Mouse (Mus musculus) forebrain, embryonic 16.5 days (tissue): ENCODE measurements at regions not wholly inside any gene's neighbourhood (a gene's known extent, or its start where the extent isn't known, plus 50 kb on each side); places are given as distances from the start of the nearest gene placed in this dataset.
A peak's percentile ranks its signal among the peaks of the same experiment; 100 is the strongest.

ENCODE experiments used
- ATAC-seq: fragments of 200-750 bp; cut with Nextera tagmentation; 2 replicates; pipeline ENCODE4 v1.8.0; 2017; ENCODE audit warnings: mild to moderate bottlenecking, moderate library complexity
- H3K27ac ChIP-seq: fragments of 300-500 bp; sonication (generic); 2 replicates; pipeline ENCODE4 v1.5.1; 2014; ENCODE audit warnings: low read length, control low read depth
- H3K27me3 ChIP-seq: fragments of 300-500 bp; sonication (generic); replicated peaks from 2 replicates; pipeline ENCODE4 v1.6.1; 2014; ENCODE audit warnings: low read length; ENCODE audit not compliant: control insufficient read depth, insufficient read depth
- H3K36me3 ChIP-seq: fragments of 300-500 bp; sonication (generic); 2 replicates; pipeline ENCODE4 v1.6.1; 2014; ENCODE audit not compliant: control insufficient read depth, insufficient read depth
- H3K4me1 ChIP-seq: fragments of 300-500 bp; sonication (generic); replicated peaks from 2 replicates; pipeline ENCODE4 v1.6.1; 2014; ENCODE audit warnings: low read length; ENCODE audit not compliant: control insufficient read depth, insufficient read depth
- H3K4me2 ChIP-seq: fragments of 300-500 bp; sonication (generic); 2 replicates; pipeline ENCODE4 v1.6.1; 2014; ENCODE audit warnings: mild to moderate bottlenecking, low read length, control low read depth
- H3K4me3 ChIP-seq: fragments of 300-500 bp; sonication (generic); replicated peaks from 2 replicates; pipeline ENCODE4 v1.5.1; 2014; ENCODE audit warnings: mild to moderate bottlenecking, low read length, control low read depth
- H3K9ac ChIP-seq: fragments of 300-500 bp; sonication (generic); replicated peaks from 2 replicates; pipeline ENCODE4 v1.6.1; 2014; ENCODE audit warnings: low read depth, low read length, control low read depth
- H3K9me3 ChIP-seq: fragments of 300-500 bp; sonication (generic); 2 replicates; pipeline ENCODE4 v1.6.1; 2016; ENCODE audit warnings: low read length; ENCODE audit not compliant: control insufficient read depth
- WGBS: fragments of 180-500 bp; shearing (Covaris S2); extraction: QIAGEN DNeasy Blood & Tissue Kit; methylation state at CpG from one replicate; pipeline ENCODE4 v1.1.7; 2014; 5-methylcytosine and 5-hydroxymethylcytosine counted together

- 78% methylated on average over 8 of the region's 8 CpGs for WGBS
- H3K4me2 ChIP-seq, result no peak overlapping the region
- H3K9ac ChIP-seq, result no peak overlapping the region
- H3K9me3 ChIP-seq, result no peaks in the 10 kb centered on the region
- no peak overlapping the region for H3K4me3 ChIP-seq
- H3K36me3 ChIP-seq, result no peaks in the 10 kb centered on the region
- peak overlapping the region; percentile 85 for H3K27ac ChIP-seq
- peaks cover 31% of the 10 kb centered on the region for H3K4me1 ChIP-seq
- H3K27me3 ChIP-seq, result no peaks in the 10 kb centered on the region
- ATAC-seq, result no peak
These were observed 808.0 kb upstream of the Pou3f3 start for GRCm38 (mm10) chr1:41887556-41887955.

- Histone ChIP-seq H3K4me2 (peak overlapping the region; percentile 5; the same call in 1 of the 2 replicates), H3K36me3 (no peaks in the 10 kb centered on the region), H3K9ac (peak overlapping the region; percentile 44; the same call in 1 of the 2 replicates), H3K27ac (peak overlapping the region; percentile 85), H3K4me3 (no peak overlapping the region), H3K27me3 (no peaks in the 10 kb centered on the region), H3K4me1 (peaks cover 32% of the 10 kb centered on the region), H3K9me3 (no peaks in the 10 kb centered on the region)
- WGBS, result 7% methylated on average over 2 of the region's 2 CpGs
- peak; percentile 54 for ATAC-seq
These were observed 807.4 kb upstream of the Pou3f3 start for GRCm38 (mm10) chr1:41888213-41888612.

- WGBS, result 29% methylated on average over 5 of the region's 5 CpGs
- Histone ChIP-seq H3K36me3 (no peaks in the 10 kb centered on the region), H3K27ac (peak overlapping the region; percentile 57), H3K9me3 (no peaks in the 10 kb centered on the region), H3K4me3 (no peak overlapping the region), H3K27me3 (no peaks in the 10 kb centered on the region), H3K4me1 (peaks cover 32% of the 10 kb centered on the region), H3K4me2 (no peak overlapping the region), H3K9ac (no peak overlapping the region)
- no peak for ATAC-seq
These were observed 806.6 kb upstream of the Pou3f3 start for GRCm38 (mm10) chr1:41888966-41889365.

GRCm38 (mm10) chr1:41889940-41890339 lies 805.6 kb upstream of the Pou3f3 start:
- H3K36me3 ChIP-seq, result no peaks in the 10 kb centered on the region
- H3K9me3 ChIP-seq, result no peaks in the 10 kb centered on the region
- no peaks in the 10 kb centered on the region for H3K27me3 ChIP-seq
- 43% methylated on average over 6 of the region's 6 CpGs for WGBS
- no peak overlapping the region; the same call in 1 of the 2 replicates for H3K9ac ChIP-seq
- no peak overlapping the region for H3K4me3 ChIP-seq
- H3K4me2 ChIP-seq, result peak overlapping the region; percentile 52
- H3K4me1 ChIP-seq, result peaks cover 32% of the 10 kb centered on the region
- peak overlapping the region; percentile 68 for H3K27ac ChIP-seq
- no peak for ATAC-seq

GRCm38 (mm10) chr1:41890714-41891689 lies 804.6 kb upstream of the Pou3f3 start:
- WGBS, result 20% methylated on average over 20 of the region's 20 CpGs
- Histone ChIP-seq H3K4me2 (peak overlapping the region; percentile 52), H3K27ac (peak overlapping the region; percentile 75), H3K4me1 (peaks cover 32% of the 10 kb centered on the region), H3K36me3 (no peaks in the 10 kb centered on the region), H3K9ac (peak overlapping the region; percentile 57), H3K9me3 (no peaks in the 10 kb centered on the region), H3K4me3 (peak overlapping the region; percentile 27), H3K27me3 (no peaks in the 10 kb centered on the region)
- peak; percentile 58 for ATAC-seq

- Histone ChIP-seq H3K4me3 (no peak overlapping the region), H3K36me3 (no peaks in the 10 kb centered on the region), H3K27ac (peak overlapping the region; percentile 75), H3K4me2 (peak overlapping the region; percentile 29), H3K27me3 (no peaks in the 10 kb centered on the region), H3K9me3 (no peaks in the 10 kb centered on the region), H3K4me1 (peaks cover 32% of the 10 kb centered on the region), H3K9ac (no peak overlapping the region)
- WGBS, result 13% methylated on average over 11 of the region's 11 CpGs
- ATAC-seq, result peak; percentile 43; the same call in 1 of the 2 replicates
These were observed 803.8 kb upstream of the Pou3f3 start for GRCm38 (mm10) chr1:41891730-41892129.

- Histone ChIP-seq H3K9ac (no peak overlapping the region), H3K9me3 (no peaks in the 10 kb centered on the region), H3K4me1 (peaks cover 29% of the 10 kb centered on the region), H3K4me2 (peak overlapping the region; percentile 29; the same call in 1 of the 2 replicates), H3K4me3 (no peak overlapping the region), H3K27me3 (no peaks in the 10 kb centered on the region), H3K27ac (peak overlapping the region; percentile 75), H3K36me3 (no peaks in the 10 kb centered on the region)
- 12% methylated on average over 2 of the region's 2 CpGs for WGBS
- ATAC-seq, result 0 out of 2 replicates have a peak, but pooled peaks have one; percentile 19
These were observed 803.2 kb upstream of the Pou3f3 start for GRCm38 (mm10) chr1:41892376-41892775.

- H3K27me3 ChIP-seq, result no peaks in the 10 kb centered on the region
- WGBS, result 47% methylated on average over 4 of the region's 4 CpGs
- H3K9me3 ChIP-seq, result no peaks in the 10 kb centered on the region
- peak; percentile 60 for ATAC-seq
- no peak overlapping the region for H3K4me3 ChIP-seq
- H3K4me2 ChIP-seq, result no peak overlapping the region
- H3K4me1 ChIP-seq, result no peaks in the 10 kb centered on the region
- peak overlapping the region; percentile 5; the same call in 1 of the 2 replicates for H3K27ac ChIP-seq
- H3K9ac ChIP-seq, result no peak overlapping the region
- no peaks in the 10 kb centered on the region for H3K36me3 ChIP-seq
These were observed 797.7 kb upstream of the Pou3f3 start for GRCm38 (mm10) chr1:41897768-41898330.

- 66% methylated on average over 6 of the region's 6 CpGs for WGBS
- Histone ChIP-seq H3K4me3 (no peak overlapping the region), H3K27me3 (no peaks in the 10 kb centered on the region), H3K9ac (no peak overlapping the region), H3K9me3 (no peaks in the 10 kb centered on the region), H3K4me1 (no peaks in the 10 kb centered on the region), H3K4me2 (no peak overlapping the region), H3K27ac (peak overlapping the region; percentile 3; the same call in 1 of the 2 replicates), H3K36me3 (no peaks in the 10 kb centered on the region)
- ATAC-seq, result no peak
These were observed 795.2 kb upstream of the Pou3f3 start for GRCm38 (mm10) chr1:41900370-41900769.
